17 mouse cellular contexts compared by ENCODE assay signal in genomic region chr1:154153800-154154199, GRCm38 (mm10). TPM values are rescaled to one million over a fixed set of nuclear protein-coding genes. Genes with fewer than 3 reads are reported as not detected.
"Had no signal": no experiment of that assay in that cellular context is flagged by ENCODE, and none has a peak within 500 bp of the region (broad histone marks: within the 10 kb centered on the region; RNA-seq: fewer than 3 reads in every experiment).

No protein-coding gene starts in this region.

- H3K4me3 ChIP-seq: limb, embryonic 12.5 days; liver, embryonic 15.5 days; midbrain, embryonic 13.5 days; stomach, embryonic 15.5 days had no signal

- H3K27ac ChIP-seq: hindbrain, postnatal 0 days; limb, embryonic 12.5 days; liver, embryonic 15.5 days; midbrain, embryonic 13.5 days; stomach, embryonic 15.5 days had no signal

- DNase-seq: layer of hippocampus, adult 9-11 months; lung, adult 2 months; lung, postnatal 36 days; right cerebral cortex, postnatal 14 days; thymus, adult 2 months; thymus, postnatal 25 days had no signal

- H3K27me3 ChIP-seq: limb, embryonic 12.5 days; liver, embryonic 15.5 days; midbrain, embryonic 13.5 days; stomach, embryonic 15.5 days had no signal

- H3K36me3 ChIP-seq: limb, embryonic 12.5 days; liver, embryonic 15.5 days; midbrain, embryonic 13.5 days; stomach, embryonic 15.5 days had no signal

- H3K9me3 ChIP-seq: limb, embryonic 12.5 days; liver, embryonic 15.5 days; midbrain, embryonic 13.5 days; stomach, embryonic 15.5 days had no signal

RNA-seq across cellular contexts. Expression of gene Zfp648, which starts 47.2 kb away (rescaled TPM):
- total RNA-seq: midbrain, postnatal 0 days had no signal
- polyA plus RNA-seq: liver, embryonic 11.5 days; liver, embryonic 15.5 days; lung, postnatal 0 days; midbrain, embryonic 13.5 days; spleen, adult 2 months; stomach, embryonic 15.5 days; testis, adult 2 months; thymus, adult 2 months; urinary bladder, adult 2 months had no signal
